Mouse (Mus musculus) ES-E14 (cell line): Measurements from ENCODE around the gene Hoxb4. TPM values are rescaled to one million over a fixed set of nuclear protein-coding genes. Genes with fewer than 3 reads are reported as not detected.

Experiments used
- DNase-seq: peaks from one replicate; pipeline ENCODE4 v3.0.0-alpha.2; 2013; ENCODE audit warnings: low read depth, low spot score
- H3K27ac ChIP-seq: 2 replicates; pipeline ENCODE4 v1.5.1; 2012; ENCODE audit warnings: low read depth, mild to moderate bottlenecking, low read length, moderate library complexity, mixed read lengths; ENCODE audit not compliant: poor library complexity, insufficient read depth, severe bottlenecking
- H3K36me3 ChIP-seq: 2 replicates; pipeline ENCODE4 v1.6.1; 2012; ENCODE audit warnings: mild to moderate bottlenecking, low read length, moderate library complexity, mixed read lengths; ENCODE audit not compliant: control insufficient read depth, poor library complexity, insufficient read depth, severe bottlenecking
- H3K4me1 ChIP-seq, 2 experiments: fragments of 150-350 bp in 1 of 2; sonication (generic) in 1 of 2; 2 replicates each; pipeline ENCODE4 v1.6.1; 2012; ENCODE audit warnings: low read length in 2 of 2, mild to moderate bottlenecking in 1 of 2, mixed read lengths in 1 of 2; ENCODE audit not compliant: control insufficient read depth in 2 of 2, insufficient read depth in 2 of 2, poor library complexity in 1 of 2
- H3K4me3 ChIP-seq, 2 experiments: fragments of 150-350 bp in 1 of 2; sonication (generic) in 1 of 2; 2 replicates each; pipeline ENCODE4 v1.5.1; 2012; ENCODE audit warnings: low read length in 2 of 2, low read depth in 1 of 2, mild to moderate bottlenecking in 1 of 2, mixed read lengths in 1 of 2; ENCODE audit not compliant: insufficient read depth in 1 of 2, poor library complexity in 1 of 2, severe bottlenecking in 1 of 2
- H3K9ac ChIP-seq: 2 replicates; pipeline ENCODE4 v1.6.1; 2012; ENCODE audit warnings: low read depth, mild to moderate bottlenecking, low read length, mixed read lengths; ENCODE audit not compliant: poor library complexity, insufficient read depth, severe bottlenecking
- H3K9me3 ChIP-seq: fragments of 150-350 bp; sonication (generic); 2 replicates; pipeline ENCODE4 v1.6.1; 2012; ENCODE audit warnings: low read depth, mild to moderate bottlenecking, low read length; ENCODE audit not compliant: control insufficient read depth, insufficient read depth
- CHD2 ChIP-seq: IDR thresholded peaks from 2 replicates; pipeline ENCODE4 v1.6.1; 2014; ENCODE audit warnings: mild to moderate bottlenecking, low read depth, low read length, inconsistent platforms
- HCFC1 ChIP-seq: IDR thresholded peaks from 2 replicates; pipeline ENCODE4 v1.6.1; 2012; ENCODE audit warnings: low read length, inconsistent platforms, borderline replicate concordance; ENCODE audit not compliant: insufficient read depth
- MAFK ChIP-seq: IDR thresholded peaks from 2 replicates; pipeline ENCODE4 v1.6.1; 2014; ENCODE audit warnings: mild to moderate bottlenecking, low read depth, low read length, inconsistent platforms; ENCODE audit not compliant: insufficient read depth
- ZC3H11A ChIP-seq: IDR thresholded peaks from 2 replicates; pipeline ENCODE4 v1.6.1; 2012; ENCODE audit warnings: low read depth, mild to moderate bottlenecking, inconsistent platforms, low read length, borderline replicate concordance
- ZNF384 ChIP-seq: IDR thresholded peaks from 2 replicates; pipeline ENCODE4 v1.6.1; 2012; ENCODE audit warnings: low read depth, low read length, inconsistent platforms
- in situ Hi-C, 2 experiments: fragments of 600-800 bp; cut with MboI; formaldehyde crosslinking; loops; one replicate each; pipeline ENCODE4 v1.15.1; 2025; ENCODE audit warnings: low sequenced_read_pairs in 2 of 2, inconsistent platforms in 1 of 2; ENCODE audit not compliant: unreplicated experiment in 2 of 2
- total RNA-seq: library from RNA; depleted of rRNA; stranded (reverse); fragments of 300-350 nt; gene quantifications from 2 replicates; pipeline ENCODE4 v1.2.3, GENCODE M21; 2012

Hoxb4 gene
- total RNA-seq, 1 experiment = 1.2 TPM

GRCm38 (mm10) chr11:96294245-96295091 lies 23.6 kb upstream of the Hoxb4 start:
- H3K36me3 ChIP-seq = no peaks in the 10 kb centered on the region
- H3K4me1 ChIP-seq = no peaks in the 10 kb centered on the region; a peak in 2 of 4 replicates
- TF ChIP-seq CHD2 (no peak), HCFC1 (no peak), ZNF384 (no peak), ZC3H11A (no peak), MAFK (no peak)
- H3K4me3 ChIP-seq = no peak overlapping the region
- no peak overlapping the region for H3K9ac ChIP-seq
- in situ Hi-C loops = loop anchor here (10.0 to 25.0 kb wide), 2 partner anchors 60 to 568 kb away; partner anchors contain the start of gene Hoxb2 (in 1 of the 2)
- H3K9me3 ChIP-seq = no peaks in the 10 kb centered on the region
- no peak overlapping the region for H3K27ac ChIP-seq
- peak; percentile 87 for DNase-seq

- H3K4me3 ChIP-seq = no peak overlapping the region
- TF ChIP-seq HCFC1 (no peak), ZNF384 (peak; percentile 58)
- H3K9me3 ChIP-seq = no peaks in the 10 kb centered on the region
- in situ Hi-C loops = loop anchor here (10.0 to 25.0 kb wide), 2 partner anchors 60 to 567 kb away; partner anchors contain the start of gene Hoxb2 (in 1 of the 2)
- H3K9ac ChIP-seq = no peak overlapping the region
- H3K36me3 ChIP-seq = no peaks in the 10 kb centered on the region
- H3K4me1 ChIP-seq = no peaks in the 10 kb centered on the region; a peak in 2 of 4 replicates
- no peak overlapping the region for H3K27ac ChIP-seq
- DNase-seq = no peak
Observed at GRCm38 (mm10) chr11:96295092-96295835, 22.8 kb upstream of the Hoxb4 start.

GRCm38 (mm10) chr11:96296997-96297396 lies 21.1 kb upstream of the Hoxb4 start:
- Histone ChIP-seq H3K27ac (no peak overlapping the region), H3K9ac (no peak overlapping the region), H3K9me3 (no peaks in the 10 kb centered on the region), H3K4me3 (no peak overlapping the region), H3K4me1 (no peaks in the 10 kb centered on the region; a peak in 2 of 4 replicates), H3K36me3 (no peaks in the 10 kb centered on the region)
- DNase-seq = no peak
- in situ Hi-C loops = loop anchor here (10.0 to 25.0 kb wide), 2 partner anchors 58 to 565 kb away; partner anchors contain the start of gene Hoxb2 (in 1 of the 2)
- no peak for TF ChIP-seq ZC3H11A
- no peak for TF ChIP-seq MAFK
- TF ChIP-seq HCFC1 = no peak
- no peak for TF ChIP-seq CHD2
- TF ChIP-seq ZNF384 = no peak

- in situ Hi-C loops = loop anchor here (10.0 to 25.0 kb wide), 2 partner anchors 57 to 565 kb away; partner anchors contain the start of gene Hoxb2 (in 1 of the 2)
- Histone ChIP-seq H3K9me3 (no peaks in the 10 kb centered on the region), H3K9ac (no peak overlapping the region), H3K36me3 (no peaks in the 10 kb centered on the region), H3K27ac (no peak overlapping the region), H3K4me3 (no peak overlapping the region), H3K4me1 (no peaks in the 10 kb centered on the region; a peak in 2 of 4 replicates)
- no peak for DNase-seq
- TF ChIP-seq MAFK (no peak), HCFC1 (no peak), ZC3H11A (no peak), ZNF384 (no peak), CHD2 (no peak)
Observed at GRCm38 (mm10) chr11:96297428-96297827, 20.6 kb upstream of the Hoxb4 start.
